In the genomic region with DNA sequence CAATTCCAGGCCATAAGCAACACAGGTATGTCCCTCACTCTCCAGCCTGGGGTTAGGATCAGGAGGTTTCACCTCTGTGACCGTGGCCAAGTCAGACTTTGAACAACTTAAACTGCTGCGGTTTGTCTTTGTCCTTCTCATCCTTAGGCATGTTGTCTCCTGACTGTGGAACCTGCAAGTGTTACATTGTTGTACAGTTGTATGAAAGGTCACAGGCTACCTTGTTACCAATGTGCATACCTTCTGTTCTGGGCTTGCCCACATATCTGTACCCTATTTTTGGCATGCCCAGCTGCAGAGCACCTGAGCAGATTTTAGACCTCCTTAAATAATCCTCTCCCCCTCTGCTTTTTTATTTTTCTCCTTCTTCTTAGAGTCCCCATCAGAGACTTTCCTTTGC, we compare ENCODE assay signal across 28 mouse cellular contexts. TPM values are rescaled to one million over a fixed set of nuclear protein-coding genes. Genes with fewer than 3 reads are reported as not detected.
"Had no signal": no experiment of that assay in that cellular context is flagged by ENCODE, and none has a peak within 500 bp of the region (broad histone marks: within the 10 kb centered on the region; RNA-seq: fewer than 3 reads in every experiment).

No protein-coding gene starts in this region.

- H3K9ac ChIP-seq: limb, embryonic 13.5 days; liver, embryonic 14.5 days; liver, postnatal 0 days; lung, embryonic 14.5 days; midbrain, embryonic 12.5 days; midbrain, embryonic 15.5 days; neural tube, embryonic 12.5 days; neural tube, embryonic 15.5 days had no signal

- H3K4me3 ChIP-seq: limb, embryonic 10.5 days; limb, embryonic 13.5 days; midbrain, embryonic 12.5 days; midbrain, embryonic 15.5 days; neural tube, embryonic 12.5 days; neural tube, embryonic 15.5 days had no signal

- H3K9me3 ChIP-seq: limb, embryonic 10.5 days; limb, embryonic 13.5 days; midbrain, embryonic 12.5 days; midbrain, embryonic 15.5 days; neural tube, embryonic 12.5 days; neural tube, embryonic 15.5 days had no signal

- ATAC-seq: liver, postnatal 0 days; lung, postnatal 0 days; midbrain, embryonic 15.5 days had no signal

- H3K4me1 ChIP-seq: midbrain, embryonic 12.5 days; midbrain, embryonic 15.5 days; neural tube, embryonic 15.5 days had no signal

- H3K27ac ChIP-seq: limb, embryonic 10.5 days; limb, embryonic 13.5 days; liver, embryonic 14.5 days; macrophage; midbrain, embryonic 12.5 days; midbrain, embryonic 15.5 days; neural tube, embryonic 12.5 days; neural tube, embryonic 15.5 days; stomach, postnatal 0 days had no signal

- DNase-seq: kidney, adult 9 months; kidney, postnatal 14 days; kidney, postnatal 4 days; layer of hippocampus, adult 9-11 months; liver, postnatal 0 days; lung, embryonic 14.5 days; right cerebral cortex, adult 18-20 months; right cerebral cortex, postnatal 14 days; right cerebral cortex, postnatal 4 days; thymus, adult 18-20 months; thymus, postnatal 14 days; thymus, postnatal 4 days had no signal

- H3K36me3 ChIP-seq: midbrain, embryonic 12.5 days; midbrain, embryonic 15.5 days had no signal

- H3K27me3 ChIP-seq: limb, embryonic 13.5 days; midbrain, embryonic 12.5 days; midbrain, embryonic 15.5 days; neural tube, embryonic 12.5 days; neural tube, embryonic 15.5 days had no signal

- H3K4me2 ChIP-seq: limb, embryonic 13.5 days; lung, embryonic 14.5 days; midbrain, embryonic 12.5 days; midbrain, embryonic 15.5 days; neural tube, embryonic 12.5 days; neural tube, embryonic 15.5 days had no signal

RNA-seq across cellular contexts. Expression of a gene that starts 2.8 kb away (rescaled TPM):
- polyA plus RNA-seq: macrophage had no signal

RNA-seq across cellular contexts. Expression of a gene that starts 12.4 kb away (rescaled TPM):
- total RNA-seq: layer of hippocampus, adult 18-20 months; left cerebral cortex, adult 18-20 months; liver, adult 2 months; megakaryocyte, adult 5-6 weeks had no signal
- polyA plus RNA-seq: kidney, embryonic 16.5 days; limb, embryonic 10.5 days; limb, embryonic 13.5 days; liver, adult 2 months; liver, embryonic 14.5 days; liver, postnatal 0 days; lung, embryonic 14.5 days; lung, postnatal 0 days; macrophage; midbrain, embryonic 12.5 days; midbrain, embryonic 15.5 days; neural tube, embryonic 12.5 days; neural tube, embryonic 15.5 days; stomach, embryonic 14.5 days; stomach, postnatal 0 days had no signal

RNA-seq across cellular contexts. Expression of a gene that starts 17.3 kb away (rescaled TPM):
- total RNA-seq: liver, adult 2 months; megakaryocyte, adult 5-6 weeks had no signal
- polyA plus RNA-seq: limb, embryonic 10.5 days; liver, adult 2 months; macrophage; stomach, embryonic 14.5 days had no signal
